Mouse (Mus musculus): Measurements from ENCODE around the gene Parpbp. TPM values are rescaled to one million over a fixed set of nuclear protein-coding genes. Genes with fewer than 3 reads are reported as not detected.
A peak's percentile ranks its signal among the peaks of the same experiment; 100 is the strongest.

The Parpbp gene
- polyA plus RNA-seq, 1 experiment from 2014 or later, result 4.2 TPM

DNA sequence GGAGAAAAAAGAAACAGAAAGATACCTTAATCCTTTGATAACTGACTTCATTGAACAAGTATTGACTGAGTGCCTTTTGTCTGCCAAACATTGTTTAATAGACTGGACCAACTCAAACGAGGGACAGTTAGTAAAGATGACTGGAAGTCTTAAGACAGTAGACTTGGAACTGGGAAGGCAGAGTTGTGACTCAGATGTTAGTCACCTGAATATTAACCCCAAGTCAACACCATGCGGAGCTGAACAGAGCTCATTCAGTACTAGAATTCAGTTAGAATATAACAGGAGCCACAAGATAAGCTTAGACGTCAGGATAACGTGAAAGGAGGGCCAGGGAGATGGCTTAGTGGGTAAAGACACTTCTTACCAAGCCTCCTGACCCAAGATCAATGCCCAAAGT, 3.6 kb upstream of the Parpbp start:
- TF ChIP-seq CTCF (IDR thresholded peaks at IDR 0.05; ENCODE audit: low read depth) (no peak), EP300 (IDR thresholded peaks at IDR 0.05; ENCODE audit: low read depth) (no peak)
- ATAC-seq, result no peak
- no peak overlapping the region for H3K4me2 ChIP-seq (ENCODE audit: low read depth, low read length)
- peaks cover 10% of the 10 kb centered on the region for H3K4me1 ChIP-seq (ENCODE audit: insufficient read depth)
- H3K9ac ChIP-seq (replicated peaks), result no peak overlapping the region
- H3K27ac ChIP-seq (ENCODE audit: low read depth), result no peak overlapping the region
- H3K4me3 ChIP-seq (ENCODE audit: low read depth, low read length), result no peak overlapping the region
- H3K27me3 ChIP-seq (ENCODE audit: insufficient read depth, low read length), result no peaks in the 10 kb centered on the region
- no peak for DNase-seq
- H3K9me3 ChIP-seq (ENCODE audit: low read length), result no peaks in the 10 kb centered on the region
- 81% methylated on average over 4 of the region's 4 CpGs for WGBS (ENCODE audit: insufficient replicate concordance)
- peaks cover 29% of the 10 kb centered on the region for H3K36me3 ChIP-seq (replicated peaks; ENCODE audit: insufficient read depth, low read length)

DNA sequence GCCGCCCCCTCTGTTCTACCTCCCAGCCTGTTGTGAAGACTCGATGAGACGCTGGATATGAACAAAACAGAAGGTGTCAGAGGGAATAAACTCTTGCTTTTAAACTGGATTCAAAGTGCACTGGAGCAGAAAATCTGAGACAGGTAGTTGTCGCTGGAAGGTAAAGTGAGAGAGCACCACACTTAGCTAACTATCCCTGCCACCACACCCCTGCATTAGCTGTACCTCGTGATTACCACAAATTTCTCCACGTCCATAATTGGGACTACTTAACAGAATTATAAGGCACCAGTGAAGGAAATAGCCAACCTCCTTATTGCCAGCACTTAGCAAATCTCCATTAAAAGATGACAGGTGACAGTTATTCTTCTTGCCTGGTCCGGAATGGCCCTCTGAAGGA, 554 bp downstream of the Parpbp start:
- H3K9me3 ChIP-seq (ENCODE audit: low read length), result no peaks in the 10 kb centered on the region
- peaks cover 6% of the 10 kb centered on the region; the same call in 1 of the 2 replicates for H3K36me3 ChIP-seq (replicated peaks; ENCODE audit: insufficient read depth, low read length)
- peak overlapping the region; percentile 77 for H3K9ac ChIP-seq (replicated peaks)
- H3K4me1 ChIP-seq (ENCODE audit: insufficient read depth), result peaks cover 14% of the 10 kb centered on the region
- peak; percentile 21 for ATAC-seq
- H3K4me2 ChIP-seq (ENCODE audit: low read depth, low read length), result peak overlapping the region; percentile 85
- H3K4me3 ChIP-seq (ENCODE audit: low read depth, low read length), result peak overlapping the region; percentile 76
- DNase-seq, result no peak
- H3K27ac ChIP-seq (ENCODE audit: low read depth), result peak overlapping the region; percentile 20; the same call in 1 of the 2 replicates
- WGBS (ENCODE audit: insufficient replicate concordance), result 19% methylated on average over 7 of the region's 7 CpGs
- TF ChIP-seq EP300 (IDR thresholded peaks at IDR 0.05; ENCODE audit: low read depth), result no peak
- no peak for TF ChIP-seq CTCF (IDR thresholded peaks at IDR 0.05; ENCODE audit: low read depth)
- H3K27me3 ChIP-seq (ENCODE audit: insufficient read depth, low read length), result no peaks in the 10 kb centered on the region

DNA sequence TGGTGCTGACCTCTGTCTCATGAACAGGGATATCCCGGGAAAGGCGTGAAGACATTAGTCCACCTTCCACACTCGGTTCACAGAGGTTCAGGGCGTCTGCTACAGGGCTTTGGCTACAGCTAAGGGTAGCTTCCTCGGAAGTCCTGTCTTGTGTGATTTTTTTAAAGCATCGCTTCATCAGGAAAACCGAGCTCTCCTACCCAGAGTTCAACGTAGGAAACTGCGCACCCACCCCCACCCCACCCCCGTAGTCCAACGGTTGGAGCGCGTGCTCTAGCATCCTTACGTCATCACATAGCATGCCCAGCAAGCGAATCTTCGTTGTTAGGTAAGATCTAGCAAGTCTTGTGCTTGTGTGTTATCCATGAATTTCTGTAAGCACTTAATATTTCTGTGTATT, 11.1 kb downstream of the Parpbp start:
- DNase-seq (no peak), ATAC-seq (no peak)
- Histone ChIP-seq H3K27me3 (ENCODE audit: insufficient read depth, low read length) (no peaks in the 10 kb centered on the region), H3K4me1 (ENCODE audit: insufficient read depth) (no peaks in the 10 kb centered on the region), H3K9ac (replicated peaks) (no peak overlapping the region), H3K27ac (ENCODE audit: low read depth) (no peak overlapping the region), H3K4me2 (ENCODE audit: low read depth, low read length) (no peak overlapping the region), H3K4me3 (ENCODE audit: low read depth, low read length) (no peak overlapping the region), H3K9me3 (ENCODE audit: low read length) (no peaks in the 10 kb centered on the region), H3K36me3 (replicated peaks; ENCODE audit: insufficient read depth, low read length) (0 out of 2 replicates have a peak, but pooled peaks cover 7% of the 10 kb centered on the region)
- TF ChIP-seq CTCF (IDR thresholded peaks at IDR 0.05; ENCODE audit: low read depth), result no peak
- TF ChIP-seq EP300 (IDR thresholded peaks at IDR 0.05; ENCODE audit: low read depth), result no peak
- 90% methylated on average over 16 of the region's 16 CpGs for WGBS (ENCODE audit: insufficient replicate concordance)

DNA sequence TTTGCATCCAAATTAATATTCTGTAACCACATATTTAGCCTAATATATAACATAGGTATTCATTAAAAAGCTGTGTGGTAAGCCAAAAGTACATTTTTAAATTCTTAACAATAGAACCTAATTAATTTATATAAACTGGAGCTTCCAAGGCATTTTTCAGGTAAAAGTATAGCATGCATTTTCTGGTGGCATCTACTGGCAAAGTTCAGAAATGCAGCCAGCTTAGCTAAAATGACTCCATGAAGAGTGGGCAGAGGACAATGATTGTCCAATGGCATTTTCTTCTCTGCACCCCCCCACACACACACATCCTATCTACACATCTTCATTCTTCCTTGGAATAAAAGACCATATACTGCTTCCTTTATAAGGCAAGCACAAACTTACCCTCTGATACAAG, 27.0 kb downstream of the Parpbp start:
- Histone ChIP-seq H3K4me3 (ENCODE audit: low read depth, low read length) (no peak overlapping the region), H3K9ac (replicated peaks) (no peak overlapping the region), H3K36me3 (replicated peaks; ENCODE audit: insufficient read depth, low read length) (peaks cover 8% of the 10 kb centered on the region), H3K9me3 (ENCODE audit: low read length) (no peaks in the 10 kb centered on the region), H3K4me1 (ENCODE audit: insufficient read depth) (no peaks in the 10 kb centered on the region), H3K4me2 (ENCODE audit: low read depth, low read length) (no peak overlapping the region), H3K27me3 (ENCODE audit: insufficient read depth, low read length) (no peaks in the 10 kb centered on the region), H3K27ac (ENCODE audit: low read depth) (no peak overlapping the region)
- no peak for TF ChIP-seq EP300 (IDR thresholded peaks at IDR 0.05; ENCODE audit: low read depth)
- TF ChIP-seq CTCF (IDR thresholded peaks at IDR 0.05; ENCODE audit: low read depth), result peak; percentile 30
- no peak for DNase-seq
- no peak for ATAC-seq

DNA sequence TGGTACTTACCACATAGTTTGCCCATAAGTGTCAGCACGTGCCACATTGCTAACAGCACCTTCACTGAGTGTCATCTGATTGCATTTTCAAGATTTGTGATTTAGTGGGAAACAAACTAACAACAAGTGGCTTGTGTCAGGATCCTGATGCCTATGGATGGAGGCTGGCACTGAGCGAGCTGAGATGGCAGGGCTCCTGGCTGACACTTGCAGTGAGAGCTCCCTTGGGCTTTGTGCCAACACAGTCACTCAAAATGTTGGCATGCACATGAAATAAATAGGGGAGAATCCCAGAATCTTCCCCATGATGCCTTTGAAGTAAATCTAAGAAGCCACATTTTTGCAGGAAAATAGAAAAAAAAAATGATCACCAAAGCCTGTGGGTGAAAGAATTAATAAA, 33.5 kb downstream of the Parpbp start:
- H3K36me3 ChIP-seq (replicated peaks; ENCODE audit: insufficient read depth, low read length), result peaks cover 15% of the 10 kb centered on the region
- ATAC-seq (no peak), DNase-seq (no peak)
- H3K4me3 ChIP-seq (ENCODE audit: low read depth, low read length), result no peak overlapping the region
- no peaks in the 10 kb centered on the region for H3K4me1 ChIP-seq (ENCODE audit: insufficient read depth)
- no peak overlapping the region for H3K27ac ChIP-seq (ENCODE audit: low read depth)
- no peak overlapping the region for H3K9ac ChIP-seq (replicated peaks)
- TF ChIP-seq EP300 (IDR thresholded peaks at IDR 0.05; ENCODE audit: low read depth) (no peak), CTCF (IDR thresholded peaks at IDR 0.05; ENCODE audit: low read depth) (no peak)
- no peaks in the 10 kb centered on the region for H3K27me3 ChIP-seq (ENCODE audit: insufficient read depth, low read length)
- 83% methylated on average over 2 of the region's 2 CpGs for WGBS (ENCODE audit: insufficient replicate concordance)
- H3K4me2 ChIP-seq (ENCODE audit: low read depth, low read length), result no peak overlapping the region
- H3K9me3 ChIP-seq (ENCODE audit: low read length), result no peaks in the 10 kb centered on the region

DNA sequence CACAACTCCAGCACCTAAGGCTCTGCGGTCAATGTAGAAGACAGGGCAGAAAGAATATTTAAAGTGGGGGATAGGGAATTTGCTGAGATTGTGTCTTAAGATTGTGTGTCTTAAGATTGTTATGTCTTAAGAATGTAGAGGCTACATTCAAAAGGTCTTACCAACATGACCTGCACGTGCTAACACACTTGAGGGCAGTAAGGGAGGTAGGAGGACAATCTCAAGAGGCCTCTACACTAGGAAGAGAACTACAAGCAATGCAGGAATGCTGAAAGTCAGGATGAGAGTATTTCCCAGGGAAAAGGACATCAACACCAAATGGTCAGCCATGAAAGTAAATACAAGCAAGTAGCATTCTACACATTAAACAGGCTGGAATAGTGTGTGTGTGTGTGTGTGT, 40.6 kb downstream of the Parpbp start:
- no peak for ATAC-seq
- peaks cover 7% of the 10 kb centered on the region; the same call in 1 of the 2 replicates for H3K36me3 ChIP-seq (replicated peaks; ENCODE audit: insufficient read depth, low read length)
- no peaks in the 10 kb centered on the region for H3K4me1 ChIP-seq (ENCODE audit: insufficient read depth)
- H3K9me3 ChIP-seq (ENCODE audit: low read length), result no peaks in the 10 kb centered on the region
- no peak for DNase-seq
- no peak overlapping the region for H3K4me3 ChIP-seq (ENCODE audit: low read depth, low read length)
- H3K27me3 ChIP-seq (ENCODE audit: insufficient read depth, low read length), result no peaks in the 10 kb centered on the region
- H3K27ac ChIP-seq (ENCODE audit: low read depth), result no peak overlapping the region
- no peak overlapping the region for H3K4me2 ChIP-seq (ENCODE audit: low read depth, low read length)
- no peak overlapping the region for H3K9ac ChIP-seq (replicated peaks)
- no peak for TF ChIP-seq EP300 (IDR thresholded peaks at IDR 0.05; ENCODE audit: low read depth)
- TF ChIP-seq CTCF (IDR thresholded peaks at IDR 0.05; ENCODE audit: low read depth), result no peak
- 89% methylated on average over 2 of the region's 2 CpGs for WGBS (ENCODE audit: insufficient replicate concordance)

DNA sequence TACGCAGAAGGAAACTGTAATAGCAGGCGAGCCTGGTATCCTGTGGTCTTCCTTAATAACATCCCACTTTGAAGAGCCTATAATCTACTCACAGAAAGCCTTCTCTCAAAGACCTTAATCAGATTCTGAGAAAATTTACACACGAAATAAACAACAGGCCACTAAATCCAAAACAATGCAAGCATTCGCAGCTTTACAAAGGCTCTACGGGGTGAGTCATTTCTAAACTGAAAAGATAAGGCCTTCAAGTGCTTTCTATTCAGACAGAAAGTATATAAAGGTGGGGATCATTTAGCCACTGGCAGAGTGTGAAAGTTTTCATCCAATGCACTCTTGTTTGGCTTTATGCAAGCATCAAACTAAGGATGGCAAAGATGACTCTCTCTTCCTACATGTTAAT, 56.0 kb downstream of the Parpbp start, which contains the start of gene Pmch:
TSS of gene Pmch (plus strand) at position 301 of the 400 bp plus-strand sequence.
- ATAC-seq (no peak), DNase-seq (no peak)
- H3K4me3 ChIP-seq (ENCODE audit: low read depth, low read length), result no peak within 1 kb of the TSS
- H3K9ac ChIP-seq (replicated peaks), result no peak within 1 kb of the TSS
- no peak for TF ChIP-seq CTCF (IDR thresholded peaks at IDR 0.05; ENCODE audit: low read depth)
- no peak for TF ChIP-seq EP300 (IDR thresholded peaks at IDR 0.05; ENCODE audit: low read depth)
- no peaks in the 10 kb centered on the region for H3K27me3 ChIP-seq (ENCODE audit: insufficient read depth, low read length)
- no peak within 1 kb of the TSS for H3K27ac ChIP-seq (ENCODE audit: low read depth)
- no peaks in the 10 kb centered on the region for H3K9me3 ChIP-seq (ENCODE audit: low read length)
- 83% methylated on average over 5 of the region's 5 CpGs for WGBS (ENCODE audit: insufficient replicate concordance)
- peaks cover 6% of the 10 kb centered on the region; the same call in 1 of the 2 replicates for H3K36me3 ChIP-seq (replicated peaks; ENCODE audit: insufficient read depth, low read length)
- H3K4me2 ChIP-seq (ENCODE audit: low read depth, low read length), result no peak within 1 kb of the TSS
- no peaks in the 10 kb centered on the region for H3K4me1 ChIP-seq (ENCODE audit: insufficient read depth)
